Mouse (Mus musculus): ENCODE data around the gene Pitpnm1.
"Not testable (repeated sequence)": the region's sequence is repeated elsewhere in the genome, so short reads cannot be mapped to it uniquely, and the experiment has no call there.

Gene Pitpnm1

GRCm38 (mm10) chr19:4099837-4100717 is at the start of gene Pitpnm1:
Pitpnm1 (plus strand) TSS chr19:4099998.
- peak; percentile 75 to 80 for DNase-seq

GRCm38 (mm10) chr19:4051016-4051415 is 48.8 kb upstream of the Pitpnm1 start:
- no peak for DNase-seq

GRCm38 (mm10) chr19:4051741-4052515 is 47.9 kb upstream of the Pitpnm1 start:
- DNase-seq, result peak; percentile 62 to 76

- DNase-seq, result no peak
These were observed 47.2 kb upstream of the Pitpnm1 start for GRCm38 (mm10) chr19:4052516-4053030.

GRCm38 (mm10) chr19:4054613-4055012 is 45.2 kb upstream of the Pitpnm1 start:
- no peak for DNase-seq

- peak; percentile 77 to 78 for DNase-seq
These were observed 44.4 kb upstream of the Pitpnm1 start for GRCm38 (mm10) chr19:4055216-4055946.

GRCm38 (mm10) chr19:4055947-4056693 is 43.7 kb upstream of the Pitpnm1 start:
- DNase-seq, result no peak

- no peak for DNase-seq
These were observed 43.1 kb upstream of the Pitpnm1 start for GRCm38 (mm10) chr19:4056727-4057126.

- no peak for DNase-seq
These were observed 42.4 kb upstream of the Pitpnm1 start for GRCm38 (mm10) chr19:4057389-4057788.

GRCm38 (mm10) chr19:4057962-4058361 is 41.8 kb upstream of the Pitpnm1 start:
- no peak for DNase-seq

GRCm38 (mm10) chr19:4058581-4058980 is 41.2 kb upstream of the Pitpnm1 start:
- DNase-seq, result peak in 1 of 2 experiments; percentile 2

- DNase-seq, result no peak
These were observed 40.6 kb upstream of the Pitpnm1 start, which contains the start of gene Gstp3 for GRCm38 (mm10) chr19:4059069-4059740. Gstp3 (minus strand) TSS chr19:4059569.

GRCm38 (mm10) chr19:4060044-4060898 is 39.5 kb upstream of the Pitpnm1 start:
- DNase-seq, result peak in 1 of 2 experiments; percentile 3

GRCm38 (mm10) chr19:4060899-4061465 is 38.8 kb upstream of the Pitpnm1 start:
- no peak for DNase-seq

GRCm38 (mm10) chr19:4063357-4063756 is 36.4 kb upstream of the Pitpnm1 start:
- DNase-seq, result not testable (repeated sequence)

- DNase-seq, result not testable (repeated sequence)
These were observed 35.3 kb upstream of the Pitpnm1 start for GRCm38 (mm10) chr19:4064501-4064900.

GRCm38 (mm10) chr19:4066280-4066679 is 33.5 kb upstream of the Pitpnm1 start:
- DNase-seq, result no peak

GRCm38 (mm10) chr19:4066877-4067276 is 32.9 kb upstream of the Pitpnm1 start:
- no peak for DNase-seq

- not testable (repeated sequence) for DNase-seq
These were observed 31.6 kb upstream of the Pitpnm1 start for GRCm38 (mm10) chr19:4068242-4068641.
